Mouse (Mus musculus) CH12.LX (cell line): ENCODE results near the gene Pola2. TPM values are rescaled to one million over a fixed set of nuclear protein-coding genes. Genes with fewer than 3 reads are reported as not detected.

Source experiments
- DNase-seq: peaks from one replicate; pipeline ENCODE4 v3.0.0-alpha.2; 2013; ENCODE audit errors: extremely low read depth
- H3K27ac ChIP-seq: 2 replicates; pipeline ENCODE4 v1.5.1; 2012; ENCODE audit warnings: low read depth, mild to moderate bottlenecking, control low read depth, moderate library complexity; ENCODE audit not compliant: insufficient read depth
- H3K27me3 ChIP-seq: replicated peaks from 2 replicates; pipeline ENCODE3; 2012; ENCODE audit warnings: inconsistent platforms
- H3K36me3 ChIP-seq, 2 experiments: replicated peaks in 1 of 2; 2 replicates each; pipeline versions ENCODE3 to v1.6.1; 2012; ENCODE audit warnings: inconsistent platforms in 1 of 2, low read length in 1 of 2, mild to moderate bottlenecking in 1 of 2, mixed read lengths in 1 of 2, moderate library complexity in 1 of 2; ENCODE audit not compliant: control insufficient read depth in 1 of 2, insufficient read depth in 1 of 2
- H3K4me1 ChIP-seq, 2 experiments: 2 replicates each; pipeline ENCODE4 v1.6.1; 2012; ENCODE audit warnings: inconsistent platforms in 1 of 2, moderate library complexity in 1 of 2; ENCODE audit not compliant: insufficient read depth in 2 of 2, control insufficient read depth in 1 of 2
- H3K4me2 ChIP-seq: 2 replicates; pipeline ENCODE4 v1.6.1; 2012; ENCODE audit warnings: low read depth, mild to moderate bottlenecking, control low read depth; ENCODE audit not compliant: poor library complexity, insufficient read depth, severe bottlenecking
- H3K4me3 ChIP-seq, 3 experiments: fragments of 150-350 bp in 1 of 3; sonication (generic) in 1 of 3; replicated peaks in 1 of 3; 2 replicates each; pipeline versions ENCODE3 to v1.5.1; 2011 to 2012; ENCODE audit warnings: low read depth in 2 of 3, low read length in 2 of 3, mild to moderate bottlenecking in 2 of 3, moderate library complexity in 2 of 3, control low read depth in 1 of 3, improper control_type of control experiment in 1 of 3, inconsistent platforms in 1 of 3, mixed read lengths in 1 of 3; ENCODE audit not compliant: poor library complexity in 1 of 3
- H3K79me2 ChIP-seq: replicated peaks from 2 replicates; pipeline ENCODE4 v1.6.1; 2012; ENCODE audit warnings: mild to moderate bottlenecking, moderate library complexity; ENCODE audit not compliant: control insufficient read depth, poor library complexity, insufficient read depth, severe bottlenecking; ENCODE audit errors: extremely low read depth
- H3K9ac ChIP-seq: 2 replicates; pipeline ENCODE4 v1.6.1; 2012; ENCODE audit warnings: low read depth, mild to moderate bottlenecking, control low read depth, moderate library complexity; ENCODE audit not compliant: insufficient read depth
- H3K9me3 ChIP-seq: replicated peaks from 2 replicates; pipeline ENCODE3; 2012; ENCODE audit warnings: low read length, inconsistent platforms, mixed read lengths
- CHD2 ChIP-seq: IDR thresholded peaks from 2 replicates; pipeline ENCODE4 v1.6.1; 2011; ENCODE audit warnings: low read length, improper control_type of control experiment
- CTCF ChIP-seq, 2 experiments: IDR thresholded peaks in 1 of 2; conservative IDR thresholded peaks in 1 of 2; 2 replicates each; pipeline ENCODE4 v1.5.1; 2011 to 2012; ENCODE audit warnings: low read depth in 2 of 2, low read length in 2 of 2, improper control_type of control experiment in 1 of 2, inconsistent platforms in 1 of 2, mild to moderate bottlenecking in 1 of 2, moderate library complexity in 1 of 2
- GABPA ChIP-seq: IDR thresholded peaks from 2 replicates; pipeline ENCODE4 v1.6.1; 2012; ENCODE audit warnings: low read depth, low read length, improper control_type of control experiment, inconsistent platforms; ENCODE audit not compliant: insufficient replicate concordance
- HCFC1 ChIP-seq: IDR thresholded peaks from 2 replicates; pipeline ENCODE4 v1.6.1; 2012; ENCODE audit warnings: low read depth, mild to moderate bottlenecking, inconsistent platforms, low read length, improper control_type of control experiment
- JUND ChIP-seq: conservative IDR thresholded peaks from 2 replicates; pipeline ENCODE4 v1.6.1; 2011; ENCODE audit warnings: low read depth, low read length, improper control_type of control experiment
- MAZ ChIP-seq: IDR thresholded peaks from 2 replicates; pipeline ENCODE4 v1.6.1; 2012; ENCODE audit warnings: low read depth, mild to moderate bottlenecking, inconsistent platforms, low read length, improper control_type of control experiment, moderate library complexity
- MXI1 ChIP-seq: IDR thresholded peaks from 2 replicates; pipeline ENCODE4 v1.6.1; 2011; ENCODE audit warnings: mild to moderate bottlenecking, low read depth, low read length, improper control_type of control experiment
- POLR2AphosphoS2 ChIP-seq: IDR thresholded peaks from 2 replicates; pipeline ENCODE4 v1.6.1; 2011; ENCODE audit warnings: low read depth, low read length, improper control_type of control experiment
- USF2 ChIP-seq: conservative IDR thresholded peaks from 2 replicates; pipeline ENCODE4 v1.6.1; 2011; ENCODE audit warnings: low read depth, low read length, improper control_type of control experiment
- ZMIZ1 ChIP-seq: IDR thresholded peaks from 2 replicates; pipeline ENCODE4 v1.6.1; 2012; ENCODE audit warnings: low read depth, mild to moderate bottlenecking, inconsistent platforms, low read length, improper control_type of control experiment
- dilution Hi-C: fragments of 300-500 bp; cut with MboI; formaldehyde crosslinking; loops from 2 replicates; pipeline ENCODE4 v1.14.3; 2020; ENCODE audit warnings: low sequenced_read_pairs; ENCODE audit not compliant: extremely low pct_unique_long_range_greater_than_20kb, extremely low pct_ligation_motif_present
- in situ Hi-C: fragments of 300-500 bp; cut with MboI; formaldehyde crosslinking; loops from 3 replicates; pipeline ENCODE4 v1.14.3; 2019; ENCODE audit warnings: low sequenced_read_pairs, low pct_ligation_motif_present, low pct_unique_long_range_greater_than_20kb, mixed read lengths
- polyA plus RNA-seq: library from polyadenylated mRNA; unstranded; fragments of >175 nt; gene quantifications from 2 replicates; pipeline ENCODE4 v1.2.1, GENCODE M21; 2012; ENCODE audit warnings: low read depth; ENCODE audit not compliant: insufficient read length
- total RNA-seq, 2 experiments: library from RNA; depleted of rRNA; stranded (reverse); fragments of 300-350 nt in 1 of 2; fragments of >200 nt in 1 of 2; gene quantifications; 2 replicates each; pipeline ENCODE4 v1.2.3; 2012 to 2014

Pola2 gene
- total and polyA plus RNA-seq, 3 experiments: 60.3 to 91.4 (median 71.7) TPM

DNA sequence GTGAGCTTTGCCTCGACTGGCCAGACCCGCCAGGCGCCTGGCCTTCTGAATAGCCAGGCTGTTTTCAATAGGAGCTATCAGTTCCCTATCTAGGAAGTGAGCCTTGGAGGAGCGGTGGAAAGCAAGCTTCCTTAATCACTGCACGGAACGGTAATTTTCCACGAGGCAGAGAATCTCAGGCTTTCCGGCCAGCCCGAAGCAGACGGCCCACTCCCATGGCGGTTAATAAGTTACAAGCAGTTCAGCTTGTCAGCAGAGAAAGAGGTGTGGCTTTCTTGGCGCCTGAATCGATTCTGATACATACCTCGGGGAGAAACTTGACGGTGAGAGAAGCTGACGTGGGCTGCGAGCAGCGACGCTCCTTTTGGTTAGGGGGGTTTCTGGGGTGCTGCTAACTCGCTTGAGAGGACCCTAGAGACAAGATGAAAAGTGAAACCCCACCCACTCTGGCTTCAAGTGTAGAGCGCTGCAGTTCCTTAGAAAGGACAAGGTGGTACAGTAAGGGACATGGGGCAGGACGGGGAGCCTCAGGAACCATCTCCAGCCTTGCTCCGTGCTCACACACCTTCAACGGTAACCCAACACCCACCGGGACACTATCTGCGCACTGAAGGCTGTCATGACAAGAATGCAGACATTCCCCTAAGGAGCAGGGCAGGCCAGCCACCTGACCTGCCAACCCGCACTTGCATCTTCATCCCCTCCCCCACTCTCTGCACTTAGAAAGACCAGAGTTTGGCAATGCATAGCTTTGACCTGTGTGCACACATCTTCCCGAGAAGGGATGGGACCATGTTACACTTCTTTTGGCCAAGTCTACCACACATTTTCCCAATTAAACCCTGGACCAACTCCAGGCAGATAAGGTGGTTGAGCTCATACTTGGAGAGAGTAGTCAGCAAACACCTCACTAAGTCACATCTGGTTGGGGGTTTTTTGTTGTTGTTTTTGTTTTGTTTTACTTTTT, 8.0 kb downstream of the Pola2 start:
- no peak for DNase-seq
- H3K9me3 ChIP-seq: no peaks in the 10 kb centered on the region
- dilution Hi-C loops: no loop called here
- H3K4me3 ChIP-seq: no peak overlapping the region
- H3K36me3 ChIP-seq: peaks cover 73 to 91% of the 10 kb centered on the region in 2 experiments
- peaks cover 0 to 10% of the 10 kb centered on the region in 2 experiments; a peak in 1 of 4 replicates for H3K4me1 ChIP-seq
- H3K27ac ChIP-seq: no peak overlapping the region
- no peak overlapping the region for H3K9ac ChIP-seq
- in situ Hi-C loops: no loop called here
- no peaks in the 10 kb centered on the region for H3K27me3 ChIP-seq
- peaks cover 6% of the 10 kb centered on the region for H3K79me2 ChIP-seq
- H3K4me2 ChIP-seq: no peak overlapping the region
- TF ChIP-seq MAZ (no peak), GABPA (no peak)

DNA sequence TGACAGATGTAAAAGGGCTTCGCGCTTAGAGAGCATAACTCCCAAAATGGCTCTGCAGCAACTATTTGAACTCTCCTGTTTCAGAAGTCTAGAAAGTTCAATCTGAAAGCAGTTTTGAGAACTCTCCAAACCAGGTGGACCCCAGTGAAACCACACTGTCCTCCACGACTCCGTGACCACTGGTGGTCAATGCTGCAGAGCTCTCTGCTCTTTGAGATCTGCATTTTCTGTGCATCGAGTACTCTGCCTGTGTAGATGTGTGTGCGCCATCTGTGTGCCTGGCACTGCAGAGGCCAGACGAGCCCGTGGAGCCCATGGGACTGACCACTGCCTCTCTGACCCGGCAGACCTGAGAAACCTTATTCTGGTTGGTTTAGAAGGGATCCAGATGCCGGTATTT, 9.1 kb downstream of the Pola2 start:
- Histone ChIP-seq H3K79me2 (no peaks in the 10 kb centered on the region), H3K9me3 (no peaks in the 10 kb centered on the region), H3K36me3 (peaks cover 78 to 94% of the 10 kb centered on the region in 2 experiments), H3K27ac (no peak overlapping the region), H3K4me1 (peaks cover 0 to 8% of the 10 kb centered on the region in 2 experiments; a peak in 1 of 4 replicates), H3K27me3 (no peaks in the 10 kb centered on the region), H3K9ac (no peak overlapping the region), H3K4me3 (no peak overlapping the region), H3K4me2 (no peak overlapping the region)
- TF ChIP-seq HCFC1 (no peak), CHD2 (no peak), ZMIZ1 (no peak), POLR2AphosphoS2 (no peak), CTCF (conservative IDR thresholded peaks at IDR 0.05 in 1 of 2, IDR thresholded peaks at IDR 0.05 in 1 of 2; ENCODE audit: low read depth in 2 of 2, low read length in 2 of 2) (no peak), USF2 (no peak), GABPA (no peak)
- DNase-seq: no peak
- dilution Hi-C loops: no loop called here
- in situ Hi-C loops: no loop called here

DNA sequence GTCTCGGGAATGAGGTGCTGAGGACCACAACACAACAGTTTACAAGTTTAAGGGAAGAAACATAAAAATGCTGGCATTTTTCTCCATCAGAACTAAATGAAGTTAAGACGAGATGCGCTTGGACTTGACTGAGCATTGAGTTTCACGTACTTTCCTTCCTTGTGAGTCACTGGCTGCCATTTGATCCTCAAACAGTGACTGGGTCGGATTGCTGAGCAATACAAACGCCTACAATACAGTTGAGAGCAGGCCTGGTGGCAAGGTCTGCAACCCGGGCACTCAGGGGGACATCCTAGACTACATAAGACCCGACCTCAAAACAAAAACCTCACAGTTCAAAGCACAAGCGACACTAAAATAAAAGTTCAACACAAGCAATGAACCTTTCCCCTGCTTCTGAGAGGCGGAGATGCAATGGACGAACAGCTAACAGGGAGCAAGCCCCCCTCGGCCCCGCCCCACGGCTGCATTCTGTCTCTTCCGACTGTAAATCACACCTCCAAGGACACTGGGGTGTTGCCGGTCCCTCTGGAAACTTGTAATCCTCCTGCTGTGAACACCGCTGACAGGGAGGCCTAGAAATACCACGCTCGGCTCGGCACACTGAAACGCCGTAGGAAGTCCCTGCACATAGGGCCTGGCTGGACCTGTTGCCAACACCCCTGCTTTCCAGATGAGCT, 9.8 kb downstream of the Pola2 start:
- in situ Hi-C loops (no loop called here), dilution Hi-C loops (no loop called here)
- H3K9ac ChIP-seq: no peak overlapping the region
- peaks cover 0 to 8% of the 10 kb centered on the region in 2 experiments; a peak in 1 of 4 replicates for H3K4me1 ChIP-seq
- H3K36me3 ChIP-seq: peaks cover 80 to 98% of the 10 kb centered on the region in 2 experiments
- no peak for DNase-seq
- H3K27ac ChIP-seq: no peak overlapping the region
- H3K4me2 ChIP-seq: no peak overlapping the region
- H3K9me3 ChIP-seq: no peaks in the 10 kb centered on the region
- TF ChIP-seq CTCF (conservative IDR thresholded peaks at IDR 0.05 in 1 of 2, IDR thresholded peaks at IDR 0.05 in 1 of 2; ENCODE audit: low read depth in 2 of 2, low read length in 2 of 2) (no peak), USF2 (no peak), MXI1 (no peak), HCFC1 (no peak), JUND (no peak)
- H3K27me3 ChIP-seq: no peaks in the 10 kb centered on the region
- H3K79me2 ChIP-seq: no peaks in the 10 kb centered on the region
- no peak overlapping the region for H3K4me3 ChIP-seq
